Mouse (Mus musculus) bone marrow, adult 2 months (tissue): ENCODE data around the gene Fam20b.

Experiments used
- CTCF ChIP-seq: fragments of 200-500 bp; IDR thresholded peaks from 2 replicates; pipeline ENCODE4 v1.5.1; 2011; ENCODE audit warnings: low read length, control low read depth; ENCODE audit not compliant: control insufficient read depth, insufficient read depth
- POLR2A ChIP-seq: fragments of 200-500 bp; IDR thresholded peaks from 2 replicates; pipeline ENCODE4 v1.6.1; 2011; ENCODE audit warnings: low read depth, mild to moderate bottlenecking, control low read depth, low read length, borderline replicate concordance; ENCODE audit not compliant: control insufficient read depth

DNA sequence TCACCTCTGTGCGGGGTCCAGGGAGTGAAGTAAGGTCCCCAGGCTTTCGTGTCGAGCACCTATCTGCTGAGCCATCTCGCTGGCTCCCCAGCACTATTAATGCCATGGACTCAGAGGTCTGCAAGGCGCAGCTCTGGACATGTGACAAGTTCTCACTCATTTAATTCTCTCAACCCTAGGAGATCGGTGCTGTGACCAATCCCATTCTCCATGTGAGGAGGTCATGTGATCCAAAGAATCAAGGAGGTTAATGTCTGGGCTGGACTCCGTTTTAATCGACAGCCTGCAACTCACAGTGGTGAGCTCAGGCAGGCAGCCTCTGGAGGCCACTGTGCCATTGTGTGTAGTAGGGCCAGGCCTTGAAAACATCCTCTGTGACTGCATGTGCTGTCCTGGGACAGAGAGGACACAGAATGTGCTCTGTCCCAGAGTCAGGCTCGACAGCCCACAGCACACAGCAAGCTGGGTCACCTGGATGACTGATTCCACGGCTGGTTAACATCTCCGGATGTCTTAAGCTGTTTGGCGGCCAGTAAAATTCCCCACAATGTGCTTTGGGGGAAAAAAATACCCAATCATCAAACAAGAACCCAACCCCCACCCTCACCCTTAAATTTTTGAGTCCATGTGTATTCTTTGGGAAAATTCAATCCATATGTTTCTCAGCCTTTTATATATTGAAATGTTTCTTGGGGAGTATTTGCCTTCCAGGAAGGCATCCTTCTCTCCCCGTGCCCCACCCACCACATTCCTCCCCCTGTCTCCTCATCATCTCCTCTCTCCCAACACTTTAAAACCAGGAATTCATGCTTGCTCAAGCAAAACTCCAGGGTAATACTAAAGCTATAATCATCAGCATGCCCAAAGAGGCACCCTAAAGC lies 41.9 kb upstream of the Fam20b start:
- TF ChIP-seq POLR2A (no peak), CTCF (no peak)
